Mouse (Mus musculus) neural tube, embryonic 13.5 days (tissue): ENCODE data around the gene Tac2. TPM values are rescaled to one million over a fixed set of nuclear protein-coding genes. Genes with fewer than 3 reads are reported as not detected.
"Not testable (repeated sequence)": the region's sequence is repeated elsewhere in the genome, so short reads cannot be mapped to it uniquely, and the experiment has no call there.

Source experiments
- ATAC-seq: fragments of 200-750 bp; cut with Nextera tagmentation; 2 replicates; pipeline ENCODE4 v1.8.0; 2017; ENCODE audit warnings: low read depth, mild to moderate bottlenecking, moderate TSS enrichment, moderate library complexity
- H3K27ac ChIP-seq: fragments of 300-500 bp; sonication (generic); replicated peaks from 2 replicates; pipeline ENCODE4 v1.5.1; 2015; ENCODE audit warnings: moderate library complexity, mild to moderate bottlenecking, inconsistent platforms
- H3K27me3 ChIP-seq: fragments of 300-500 bp; sonication (generic); 2 replicates; pipeline ENCODE4 v1.6.1; 2015; ENCODE audit warnings: mild to moderate bottlenecking, inconsistent platforms
- H3K36me3 ChIP-seq: fragments of 300-500 bp; sonication (generic); 2 replicates; pipeline ENCODE4 v1.6.1; 2015; ENCODE audit warnings: mild to moderate bottlenecking, inconsistent platforms
- H3K4me1 ChIP-seq: fragments of 300-500 bp; sonication (generic); replicated peaks from 2 replicates; pipeline ENCODE4 v1.6.1; 2015; ENCODE audit warnings: inconsistent platforms
- H3K4me2 ChIP-seq: fragments of 300-500 bp; sonication (generic); 2 replicates; pipeline ENCODE4 v1.6.1; 2015; ENCODE audit warnings: inconsistent platforms, mild to moderate bottlenecking, moderate library complexity
- H3K4me3 ChIP-seq: fragments of 300-500 bp; sonication (generic); 2 replicates; pipeline ENCODE4 v1.5.1; 2015; ENCODE audit warnings: mild to moderate bottlenecking, inconsistent platforms
- H3K9ac ChIP-seq: fragments of 300-500 bp; sonication (generic); 2 replicates; pipeline ENCODE4 v1.6.1; 2015; ENCODE audit warnings: moderate library complexity, mild to moderate bottlenecking, inconsistent platforms
- H3K9me3 ChIP-seq: fragments of 300-500 bp; sonication (generic); 2 replicates; pipeline ENCODE4 v1.6.1; 2016; ENCODE audit warnings: inconsistent platforms
- WGBS: fragments of 180-500 bp; shearing (Covaris S2); methylation state at CpG from one replicate; pipeline ENCODE4 v1.1.7; 2015; 5-methylcytosine and 5-hydroxymethylcytosine counted together
- polyA plus RNA-seq: library from polyadenylated mRNA; unstranded; fragments of >200 nt; fragmentation: Nextera tagmentation; extraction: Ambion mirVana; gene quantifications from 2 replicates; pipeline ENCODE4 v1.2.1, GENCODE M21; 2015

Gene Tac2
- polyA plus RNA-seq, 1 experiment from 2014 or later: 0.31 TPM

- Histone ChIP-seq H3K4me3 (no peak overlapping the region), H3K4me2 (peak overlapping the region; percentile 42), H3K4me1 (peaks cover 26% of the 10 kb centered on the region), H3K9ac (no peak overlapping the region), H3K27me3 (no peaks in the 10 kb centered on the region), H3K27ac (no peak overlapping the region), H3K9me3 (no peaks in the 10 kb centered on the region), H3K36me3 (peaks cover 43% of the 10 kb centered on the region)
- ATAC-seq: no peak
- WGBS: 2% methylated on average over 8 of the region's 8 CpGs
These were observed 24.8 kb downstream of the Tac2 start for GRCm38 (mm10) chr10:127748847-127749612.

- Histone ChIP-seq H3K36me3 (peaks cover 31% of the 10 kb centered on the region), H3K4me2 (peak overlapping the region; percentile 42), H3K4me3 (peak overlapping the region; percentile 15), H3K4me1 (peaks cover 26% of the 10 kb centered on the region), H3K27ac (no peak overlapping the region), H3K9me3 (no peaks in the 10 kb centered on the region), H3K27me3 (no peaks in the 10 kb centered on the region), H3K9ac (no peak overlapping the region)
- WGBS: 57% methylated on average over 24 of the region's 24 CpGs
- ATAC-seq: no peak
These were observed 26.0 kb downstream of the Tac2 start for GRCm38 (mm10) chr10:127750136-127750777.

GRCm38 (mm10) chr10:127751548-127751947 is 27.3 kb downstream of the Tac2 start, which contains the start of gene Gpr182:
Gene Gpr182, minus strand, starts transcription at chr10:127751732.
- no peak for ATAC-seq
- WGBS: 74% methylated on average over 8 of the region's 8 CpGs

GRCm38 (mm10) chr10:127754566-127755166 is 30.4 kb downstream of the Tac2 start:
- H3K27ac ChIP-seq: no peak overlapping the region
- no peaks in the 10 kb centered on the region for H3K9me3 ChIP-seq
- no peak for ATAC-seq
- no peak overlapping the region for H3K9ac ChIP-seq
- 80% methylated on average over 6 of the region's 6 CpGs for WGBS
- no peaks in the 10 kb centered on the region for H3K36me3 ChIP-seq
- no peaks in the 10 kb centered on the region for H3K27me3 ChIP-seq
- no peak overlapping the region for H3K4me3 ChIP-seq
- H3K4me1 ChIP-seq: peaks cover 8% of the 10 kb centered on the region; the same call in 1 of the 2 replicates
- H3K4me2 ChIP-seq: no peak overlapping the region

More at GRCm38 (mm10) chr10:127751548-127751947, 27.3 kb downstream of the Tac2 start, which contains the start of gene Gpr182:
- Histone ChIP-seq H3K27ac (no peak within 1 kb of the TSS), H3K27me3 (no peaks in the 10 kb centered on the region), H3K9ac (no peak within 1 kb of the TSS), H3K36me3 (peaks cover 19% of the 10 kb centered on the region), H3K4me1 (peaks cover 26% of the 10 kb centered on the region), H3K4me2 (peak within 1 kb of the TSS; percentile 42), H3K9me3 (no peaks in the 10 kb centered on the region), H3K4me3 (no peak within 1 kb of the TSS)

- Histone ChIP-seq H3K9me3 (no peaks in the 10 kb centered on the region), H3K27me3 (no peaks in the 10 kb centered on the region), H3K4me3 (no peak overlapping the region), H3K4me2 (no peak overlapping the region), H3K36me3 (no peaks in the 10 kb centered on the region), H3K9ac (no peak overlapping the region), H3K27ac (no peak overlapping the region), H3K4me1 (peaks cover 2% of the 10 kb centered on the region; the same call in 1 of the 2 replicates)
- WGBS: 82% methylated on average over 3 of the region's 3 CpGs
- ATAC-seq: no peak
These were observed 31.0 kb downstream of the Tac2 start for GRCm38 (mm10) chr10:127755246-127755645.

GRCm38 (mm10) chr10:127755770-127756468 is 31.6 kb downstream of the Tac2 start:
- Histone ChIP-seq H3K27ac (no peak overlapping the region), H3K9ac (no peak overlapping the region), H3K4me1 (no peaks in the 10 kb centered on the region), H3K27me3 (no peaks in the 10 kb centered on the region), H3K4me2 (peak overlapping the region; percentile 35), H3K36me3 (no peaks in the 10 kb centered on the region), H3K4me3 (no peak overlapping the region), H3K9me3 (no peaks in the 10 kb centered on the region)
- 46% methylated on average over 18 of the region's 18 CpGs for WGBS
- ATAC-seq: no peak

- Histone ChIP-seq H3K36me3 (no peaks in the 10 kb centered on the region), H3K27ac (no peak within 1 kb of the TSS), H3K4me1 (no peaks in the 10 kb centered on the region), H3K4me2 (no peak within 1 kb of the TSS), H3K9ac (no peak within 1 kb of the TSS), H3K27me3 (no peaks in the 10 kb centered on the region), H3K4me3 (no peak within 1 kb of the TSS), H3K9me3 (no peaks in the 10 kb centered on the region)
- no peak for ATAC-seq
- WGBS: 83% methylated on average over 9 of the region's 9 CpGs
These were observed 35.2 kb downstream of the Tac2 start, which contains the start of the genes Rdh1 and Rdh16f1 for GRCm38 (mm10) chr10:127759181-127760110. Gene Rdh1, plus strand, starts transcription at chr10:127759721. Gene Rdh16f1, plus strand, starts transcription at chr10:127759787.

GRCm38 (mm10) chr10:127762926-127763325 is 38.6 kb downstream of the Tac2 start:
- H3K9ac ChIP-seq, H3K4me3 ChIP-seq, H3K27ac ChIP-seq, H3K36me3 ChIP-seq, H3K9me3 ChIP-seq, H3K4me1 ChIP-seq, ATAC-seq, H3K4me2 ChIP-seq, H3K27me3 ChIP-seq: not testable (repeated sequence)
- WGBS: 91% methylated on average over 10 of the region's 10 CpGs

- ATAC-seq: no peak
- Histone ChIP-seq H3K9ac (no peak overlapping the region), H3K27me3 (no peaks in the 10 kb centered on the region), H3K4me1 (no peaks in the 10 kb centered on the region), H3K9me3 (no peaks in the 10 kb centered on the region), H3K27ac (no peak overlapping the region), H3K4me3 (no peak overlapping the region), H3K36me3 (no peaks in the 10 kb centered on the region), H3K4me2 (no peak overlapping the region)
- 71% methylated on average over 12 of the region's 12 CpGs for WGBS
These were observed 39.8 kb downstream of the Tac2 start for GRCm38 (mm10) chr10:127763914-127764680.

- no peak for ATAC-seq
- Histone ChIP-seq H3K27ac (no peak overlapping the region), H3K4me1 (no peaks in the 10 kb centered on the region), H3K36me3 (no peaks in the 10 kb centered on the region), H3K9me3 (no peaks in the 10 kb centered on the region), H3K4me3 (no peak overlapping the region), H3K9ac (no peak overlapping the region), H3K27me3 (no peaks in the 10 kb centered on the region), H3K4me2 (no peak overlapping the region)
- 96% methylated on average over 1 of the region's 1 CpGs for WGBS
These were observed 42.3 kb downstream of the Tac2 start for GRCm38 (mm10) chr10:127766564-127766963.
